Mouse (Mus musculus) spleen, adult 2 months (tissue): ENCODE data around the gene 3110009E18Rik. TPM values are rescaled to one million over a fixed set of nuclear protein-coding genes. Genes with fewer than 3 reads are reported as not detected.

Source experiments
- DNase-seq, 2 experiments: peaks; one replicate each; pipeline versions ENCODE4 v3.0.0 to v3.0.0-alpha.2; 2012 to 2021; ENCODE audit warnings: low spot score in 2 of 2, low read depth in 1 of 2
- H3K27ac ChIP-seq: fragments of 200-500 bp; 2 replicates; pipeline ENCODE4 v1.5.1; 2012; ENCODE audit warnings: low read length, inconsistent platforms; ENCODE audit not compliant: insufficient read depth
- H3K27me3 ChIP-seq: fragments of 200-500 bp; 2 replicates; pipeline ENCODE4 v1.6.1; 2012; ENCODE audit warnings: mild to moderate bottlenecking, moderate library complexity, low read length, inconsistent platforms; ENCODE audit not compliant: control insufficient read depth, insufficient read depth
- H3K36me3 ChIP-seq: fragments of 200-500 bp; 2 replicates; pipeline ENCODE4 v1.6.1; 2012; ENCODE audit warnings: mild to moderate bottlenecking, low read length, inconsistent platforms; ENCODE audit not compliant: control insufficient read depth, insufficient read depth
- H3K4me1 ChIP-seq: fragments of 200-500 bp; 2 replicates; pipeline ENCODE4 v1.6.1; 2011; ENCODE audit warnings: inconsistent platforms; ENCODE audit not compliant: control insufficient read depth, insufficient read depth, insufficient read length
- H3K4me3 ChIP-seq: fragments of 200-500 bp; 2 replicates; pipeline ENCODE4 v1.5.1; 2011; ENCODE audit warnings: mild to moderate bottlenecking, inconsistent platforms; ENCODE audit not compliant: insufficient read depth, insufficient read length; ENCODE audit errors: extremely low read depth
- CTCF ChIP-seq: fragments of 200-500 bp; IDR thresholded peaks from 2 replicates; pipeline ENCODE4 v1.5.1; 2011; ENCODE audit warnings: mild to moderate bottlenecking, inconsistent platforms; ENCODE audit not compliant: insufficient read depth, insufficient read length, insufficient replicate concordance; ENCODE audit errors: extremely low read depth
- POLR2A ChIP-seq: fragments of 200-500 bp; IDR thresholded peaks from 2 replicates; pipeline ENCODE4 v1.6.1; 2011; ENCODE audit warnings: low read depth, low read length, inconsistent platforms
- WGBS: fragments of 180-500 bp; shearing (Covaris S2); methylation state at CpG from one replicate; pipeline ENCODE4 v1.1.7; 2018; 5-methylcytosine and 5-hydroxymethylcytosine counted together
- polyA plus RNA-seq: library from polyadenylated mRNA; depleted of rRNA; stranded (reverse); fragments of >200 nt; gene quantifications from 2 replicates; pipeline ENCODE4 v1.2.3, GENCODE M21; 2012

The 3110009E18Rik gene
- polyA plus RNA-seq, 1 experiment = 1.4 TPM

DNA sequence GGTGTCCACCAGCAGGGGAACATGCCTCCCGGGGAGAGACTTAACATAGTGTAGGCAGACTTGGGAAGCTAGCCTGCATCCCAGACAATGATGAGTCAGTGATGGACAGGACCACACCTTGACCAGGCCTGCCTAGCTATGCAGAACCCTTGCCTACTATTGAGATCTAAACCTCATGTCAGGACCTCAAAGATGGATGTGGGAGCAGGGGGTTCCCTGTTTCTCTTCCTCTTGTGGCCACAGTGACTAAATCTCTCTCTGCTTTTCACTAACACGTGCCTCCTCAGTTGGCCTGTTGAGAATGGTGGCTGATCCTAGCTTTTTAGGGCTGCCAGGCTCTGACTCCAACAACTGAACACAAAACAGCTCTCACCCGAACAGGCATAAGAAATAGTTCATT lies 81.6 kb downstream of the 3110009E18Rik start:
- Histone ChIP-seq H3K27me3 (no peaks in the 10 kb centered on the region), H3K4me1 (peaks cover 2% of the 10 kb centered on the region; the same call in 1 of the 2 replicates), H3K27ac (no peak overlapping the region), H3K4me3 (no peak overlapping the region), H3K36me3 (no peaks in the 10 kb centered on the region)
- DNase-seq = no peak
- TF ChIP-seq CTCF (no peak), POLR2A (no peak)
- 49% methylated on average over 3 of the region's 3 CpGs for WGBS

DNA sequence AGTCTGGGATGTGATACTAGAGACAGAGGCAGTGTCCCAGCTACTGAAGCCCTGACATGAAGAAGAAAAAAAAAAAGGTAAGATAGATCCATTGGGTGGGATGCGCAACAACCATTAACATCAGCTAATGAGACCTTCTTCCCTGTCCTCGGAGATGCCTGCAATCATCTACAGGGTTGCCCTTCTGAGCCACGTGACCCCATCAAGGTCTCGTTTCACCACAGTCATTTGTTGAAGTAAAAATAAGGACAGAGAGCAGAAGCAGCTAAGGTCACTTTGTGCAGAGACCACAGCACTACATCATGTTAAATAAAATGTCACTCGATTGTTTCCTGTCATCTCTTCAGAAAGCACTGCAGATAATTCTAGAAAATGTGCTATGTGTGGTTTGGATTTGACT lies 82.8 kb downstream of the 3110009E18Rik start:
- H3K27me3 ChIP-seq = no peaks in the 10 kb centered on the region
- no peaks in the 10 kb centered on the region for H3K36me3 ChIP-seq
- TF ChIP-seq CTCF = no peak
- TF ChIP-seq POLR2A = no peak
- no peak for DNase-seq
- no peak overlapping the region for H3K27ac ChIP-seq
- 80% methylated on average over 5 of the region's 5 CpGs for WGBS
- peaks cover 8% of the 10 kb centered on the region; the same call in 1 of the 2 replicates for H3K4me1 ChIP-seq
- H3K4me3 ChIP-seq = no peak overlapping the region

DNA sequence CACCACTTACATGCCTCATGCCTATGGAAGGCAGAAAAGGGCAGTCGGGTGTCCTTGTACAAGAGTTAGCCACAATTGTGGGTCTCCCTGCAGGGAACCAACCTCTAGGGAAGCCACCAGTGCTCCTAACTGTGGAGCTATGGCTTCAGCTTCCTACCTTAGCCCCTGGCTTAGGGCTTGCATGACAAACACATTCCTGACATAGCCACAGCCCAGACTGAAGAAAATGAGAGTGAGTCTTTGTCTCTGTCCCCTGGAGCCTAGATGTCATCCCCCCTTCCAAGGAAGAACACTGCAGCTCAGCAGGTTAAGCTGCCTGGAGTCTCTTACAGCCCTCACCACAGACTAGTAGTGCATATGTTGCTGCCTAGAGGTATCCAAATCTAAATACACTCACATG lies 83.8 kb downstream of the 3110009E18Rik start:
- DNase-seq = no peak
- 59% methylated on average over 1 of the region's 1 CpGs for WGBS
- TF ChIP-seq POLR2A = no peak
- no peak for TF ChIP-seq CTCF
- Histone ChIP-seq H3K27ac (no peak overlapping the region), H3K27me3 (no peaks in the 10 kb centered on the region), H3K4me1 (peaks cover 9% of the 10 kb centered on the region; the same call in 1 of the 2 replicates), H3K36me3 (no peaks in the 10 kb centered on the region), H3K4me3 (no peak overlapping the region)

DNA sequence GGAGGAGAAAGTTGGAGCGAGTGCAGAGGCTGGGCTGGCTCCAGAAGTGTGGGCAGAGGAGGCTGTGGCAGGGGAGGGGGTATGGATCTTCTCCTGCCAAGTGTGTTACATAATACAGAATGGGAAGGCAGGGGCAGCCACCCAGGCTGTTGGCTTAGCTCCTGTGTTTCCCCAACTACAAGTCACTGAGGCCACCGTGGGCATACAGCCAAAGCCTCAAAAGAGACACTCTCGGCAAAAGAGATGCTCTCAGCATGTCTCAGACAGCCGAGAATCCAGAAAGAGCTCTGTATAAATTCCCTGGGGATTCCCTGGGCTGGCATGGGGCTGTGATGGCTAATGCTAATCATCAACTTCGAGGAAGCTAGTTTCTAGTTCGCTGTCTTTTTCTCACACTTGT lies 86.6 kb downstream of the 3110009E18Rik start:
- TF ChIP-seq CTCF (no peak), POLR2A (no peak)
- Histone ChIP-seq H3K36me3 (no peaks in the 10 kb centered on the region), H3K27ac (no peak overlapping the region), H3K4me3 (no peak overlapping the region), H3K4me1 (peaks cover 9% of the 10 kb centered on the region; the same call in 1 of the 2 replicates), H3K27me3 (no peaks in the 10 kb centered on the region)
- no peak for DNase-seq
- WGBS = 65% methylated on average over 6 of the region's 6 CpGs

DNA sequence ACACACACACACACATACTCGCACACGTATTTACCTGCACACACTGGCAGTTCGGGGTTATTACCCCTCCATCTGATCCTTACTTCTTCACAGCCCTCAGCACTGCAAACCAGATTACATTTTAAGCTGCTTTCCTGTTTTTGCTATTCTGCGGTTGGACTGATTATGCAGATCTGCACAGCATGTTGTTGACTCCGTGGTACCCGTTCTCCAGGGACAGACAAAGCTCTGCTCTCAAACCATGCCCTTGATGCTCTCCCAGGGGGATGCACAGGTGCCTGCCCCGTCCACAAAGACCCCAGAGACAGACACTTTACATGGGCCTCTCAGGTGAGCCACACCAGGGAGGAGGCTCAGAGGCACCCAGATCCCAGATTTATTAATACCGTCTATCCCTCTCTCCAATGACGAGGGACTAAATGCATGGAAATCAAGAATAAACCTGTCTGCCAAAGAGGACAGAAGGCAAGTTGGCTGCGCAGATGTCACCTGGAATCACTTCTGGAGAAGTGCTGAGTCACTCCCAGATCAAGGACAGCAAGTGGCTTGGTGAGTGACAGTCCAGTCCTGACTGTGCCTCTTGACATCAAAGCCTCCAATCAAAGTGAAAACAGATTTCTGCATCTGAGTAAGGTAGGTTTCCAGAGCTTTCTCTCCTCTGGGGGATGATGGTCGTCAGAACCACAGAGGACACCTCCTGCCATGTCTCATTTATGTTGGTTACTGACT lies 87.7 kb downstream of the 3110009E18Rik start:
- WGBS = 61% methylated on average over 11 of the region's 11 CpGs
- DNase-seq = peak in 1 of 2 experiments; percentile 31
- H3K27me3 ChIP-seq = no peaks in the 10 kb centered on the region

DNA sequence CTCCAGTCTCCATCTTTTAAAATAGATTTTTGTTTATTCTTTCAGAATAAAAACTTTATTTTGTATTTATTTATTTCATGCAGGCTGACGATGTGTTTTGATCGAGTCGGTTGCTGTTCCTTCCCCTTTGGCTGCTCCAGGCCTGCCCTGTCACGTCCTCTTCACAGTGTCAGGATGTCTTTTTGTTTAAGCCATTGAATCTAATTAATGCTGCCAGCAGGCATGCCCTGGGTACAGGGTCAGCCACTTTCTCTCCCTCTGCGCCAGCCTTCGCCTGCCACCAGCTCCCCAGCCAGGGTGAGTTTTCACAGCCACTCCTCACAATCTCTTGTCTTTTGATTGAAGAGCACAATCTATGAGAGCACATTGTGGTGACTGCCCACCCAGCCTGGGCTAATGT lies 99.9 kb downstream of the 3110009E18Rik start:
- Histone ChIP-seq H3K27me3 (no peaks in the 10 kb centered on the region), H3K4me3 (no peak overlapping the region), H3K36me3 (no peaks in the 10 kb centered on the region), H3K4me1 (no peaks in the 10 kb centered on the region), H3K27ac (no peak overlapping the region)
- WGBS = 85% methylated on average over 6 of the region's 6 CpGs
- DNase-seq = no peak
- TF ChIP-seq CTCF (no peak), POLR2A (no peak)

More for the DNA sequence above, 87.7 kb downstream of the 3110009E18Rik start:
- no peak overlapping the region for H3K4me3 ChIP-seq
- no peaks in the 10 kb centered on the region for H3K36me3 ChIP-seq
- TF ChIP-seq CTCF (no peak), POLR2A (no peak)
- H3K4me1 ChIP-seq = peaks cover 9% of the 10 kb centered on the region; the same call in 1 of the 2 replicates
- H3K27ac ChIP-seq = no peak overlapping the region

DNA sequence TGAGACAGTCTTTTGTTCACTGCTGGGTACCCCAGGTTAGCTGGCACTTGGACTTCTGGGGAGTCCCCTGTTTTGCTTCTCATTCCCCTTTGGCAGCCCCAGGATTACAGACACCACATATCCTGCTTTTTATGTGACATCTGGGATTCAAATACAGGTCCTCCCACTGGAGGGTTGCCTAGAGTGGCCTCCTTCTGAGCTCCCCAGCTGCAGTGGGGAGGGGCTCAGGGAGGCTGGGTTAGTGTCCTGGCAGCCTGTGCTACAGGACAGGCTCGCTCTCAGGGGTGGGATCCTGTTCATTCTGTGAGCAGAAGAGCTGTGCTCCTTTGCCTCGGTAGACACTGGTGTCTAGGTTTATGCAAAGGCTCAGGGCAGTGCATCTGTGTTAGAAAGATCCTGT lies 100.3 kb downstream of the 3110009E18Rik start:
- no peak for DNase-seq
- 71% methylated on average over 2 of the region's 2 CpGs for WGBS
- Histone ChIP-seq H3K27ac (no peak overlapping the region), H3K4me1 (no peaks in the 10 kb centered on the region), H3K27me3 (no peaks in the 10 kb centered on the region), H3K4me3 (no peak overlapping the region), H3K36me3 (no peaks in the 10 kb centered on the region)
- TF ChIP-seq POLR2A (no peak), CTCF (no peak)

DNA sequence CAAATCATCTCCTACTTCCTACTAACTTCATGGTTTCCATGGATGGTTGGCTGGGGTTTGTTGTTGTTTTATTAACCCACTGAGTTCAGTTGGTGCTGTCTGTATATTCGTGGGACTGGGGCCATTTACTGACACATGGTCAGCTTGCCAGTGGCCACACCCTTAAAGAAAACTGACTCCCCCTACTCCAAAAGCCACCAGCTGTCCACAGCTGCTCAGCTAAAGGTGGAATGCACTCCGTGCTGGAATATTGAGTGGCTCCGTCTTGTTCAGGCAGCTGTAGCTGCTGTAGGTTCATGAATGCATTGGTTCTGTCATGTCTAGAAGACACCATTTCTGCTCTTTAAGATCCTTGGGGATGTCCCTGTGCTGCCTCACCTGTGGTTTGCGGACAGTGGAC lies 102.6 kb downstream of the 3110009E18Rik start:
- Histone ChIP-seq H3K4me3 (no peak overlapping the region), H3K27me3 (no peaks in the 10 kb centered on the region), H3K36me3 (no peaks in the 10 kb centered on the region), H3K27ac (no peak overlapping the region), H3K4me1 (no peaks in the 10 kb centered on the region)
- no peak for DNase-seq
- no peak for TF ChIP-seq POLR2A
- 83% methylated on average over 4 of the region's 4 CpGs for WGBS
